Mouse (Mus musculus) kidney, adult 2 months (tissue): ENCODE measurements around the gene Nr1h4.

Source experiments
- CTCF ChIP-seq: fragments of 200-500 bp; conservative IDR thresholded peaks from 2 replicates; pipeline ENCODE4 v1.5.1; 2011; ENCODE audit warnings: low read depth, mild to moderate bottlenecking, control low read depth, low read length, moderate library complexity, mixed read lengths; ENCODE audit not compliant: insufficient read depth, insufficient read length
- POLR2A ChIP-seq: fragments of 200-500 bp; IDR thresholded peaks from one replicate; pipeline ENCODE4 v1.6.1; 2011; ENCODE audit warnings: low read depth, low read length, control low read depth

DNA sequence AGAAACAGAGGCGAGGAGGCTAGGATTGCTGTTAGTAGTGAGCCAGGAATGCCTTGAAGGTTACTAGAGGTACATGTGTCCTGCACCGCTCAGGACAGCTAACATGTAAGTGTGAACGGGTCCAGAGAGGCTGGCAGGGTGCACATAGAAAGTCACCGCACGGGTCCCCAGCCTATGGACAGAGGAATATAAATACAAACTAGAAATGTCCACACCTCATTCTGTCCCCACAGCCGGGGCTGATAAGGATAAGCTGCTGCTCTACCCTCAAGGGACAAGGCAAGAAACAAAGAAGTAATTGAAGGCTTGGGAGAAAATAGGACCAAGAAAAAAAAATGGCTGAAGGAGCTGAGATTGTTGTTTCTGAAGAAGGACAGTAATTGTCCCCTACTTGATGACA, 10.5 kb upstream of the Nr1h4 start:
- TF ChIP-seq CTCF (no peak), POLR2A (no peak)
